Mouse (Mus musculus) inflammation-experienced regulatory T-cells, adult 6 months (primary cell): ENCODE results near the gene Acbd3. TPM values are rescaled to one million over a fixed set of nuclear protein-coding genes. Genes with fewer than 3 reads are reported as not detected.

Experiments used
- ATAC-seq: one replicate; pipeline ENCODE4 v1.8.0; 2017
- polyA plus RNA-seq, 3 experiments: library from polyadenylated mRNA; unstranded; fragments of 100-300 nt; shearing (Covaris generic); gene quantifications; one replicate each; pipeline ENCODE4 v1.2.1; 2017

The Acbd3 gene
- polyA plus RNA-seq, 3 experiments from 2014 or later: 10.9 to 14.4 (median 14.0) TPM

GRCm38 (mm10) chr1:180762679-180763078 is 36.8 kb downstream of the Acbd3 start:
- ATAC-seq: no peak

GRCm38 (mm10) chr1:180763307-180763706 is 37.5 kb downstream of the Acbd3 start:
- ATAC-seq: no peak

GRCm38 (mm10) chr1:180763828-180764227 is 38.0 kb downstream of the Acbd3 start:
- ATAC-seq: peak; percentile 42

- no peak for ATAC-seq
These were observed 39.5 kb downstream of the Acbd3 start for GRCm38 (mm10) chr1:180765393-180765792.

GRCm38 (mm10) chr1:180766557-180766956 is 40.7 kb downstream of the Acbd3 start:
- ATAC-seq: peak; percentile 64

- ATAC-seq: peak; percentile 25
These were observed 41.9 kb downstream of the Acbd3 start for GRCm38 (mm10) chr1:180767541-180768333.

GRCm38 (mm10) chr1:180768334-180769168 is 42.7 kb downstream of the Acbd3 start:
- ATAC-seq: peak; percentile 69

- no peak for ATAC-seq
These were observed 45.5 kb downstream of the Acbd3 start for GRCm38 (mm10) chr1:180771306-180771705.

- no peak for ATAC-seq
These were observed 45.9 kb downstream of the Acbd3 start for GRCm38 (mm10) chr1:180771722-180772121.

GRCm38 (mm10) chr1:180772291-180772690 is 46.4 kb downstream of the Acbd3 start:
- no peak for ATAC-seq

- ATAC-seq: no peak
These were observed 48.8 kb downstream of the Acbd3 start for GRCm38 (mm10) chr1:180774664-180775063.

GRCm38 (mm10) chr1:180775317-180775716 is 49.5 kb downstream of the Acbd3 start:
- no peak for ATAC-seq

GRCm38 (mm10) chr1:180775849-180776493 is 50.1 kb downstream of the Acbd3 start:
- ATAC-seq: no peak

GRCm38 (mm10) chr1:180776494-180776893 is 50.7 kb downstream of the Acbd3 start:
- no peak for ATAC-seq

- ATAC-seq: peak; percentile 52
These were observed 51.4 kb downstream of the Acbd3 start for GRCm38 (mm10) chr1:180777289-180777659.

- peak; percentile 78 for ATAC-seq
These were observed 52.0 kb downstream of the Acbd3 start for GRCm38 (mm10) chr1:180777660-180778402.

GRCm38 (mm10) chr1:180778403-180778754 is 52.5 kb downstream of the Acbd3 start:
- ATAC-seq: no peak

- ATAC-seq: no peak
These were observed 53.1 kb downstream of the Acbd3 start for GRCm38 (mm10) chr1:180778941-180779340.

- no peak for ATAC-seq
These were observed 54.4 kb downstream of the Acbd3 start for GRCm38 (mm10) chr1:180780291-180780690.

GRCm38 (mm10) chr1:180781250-180781649 is 55.4 kb downstream of the Acbd3 start:
- ATAC-seq: no peak

- ATAC-seq: no peak
These were observed 57.2 kb downstream of the Acbd3 start for GRCm38 (mm10) chr1:180782906-180783579.

GRCm38 (mm10) chr1:180783580-180783928 is 57.7 kb downstream of the Acbd3 start:
- no peak for ATAC-seq
